Mouse (Mus musculus) testis, adult 2 months (tissue): ENCODE results near the gene Syt6. TPM values are rescaled to one million over a fixed set of nuclear protein-coding genes. Genes with fewer than 3 reads are reported as not detected.

Experiments
- H3K27ac ChIP-seq: fragments of 200-500 bp; 2 replicates; pipeline ENCODE4 v1.5.1; 2012; ENCODE audit warnings: low read depth, low read length; ENCODE audit not compliant: control insufficient read depth, insufficient read depth
- H3K27me3 ChIP-seq: fragments of 200-500 bp; 2 replicates; pipeline ENCODE4 v1.6.1; 2012; ENCODE audit warnings: mild to moderate bottlenecking, low read length, moderate library complexity; ENCODE audit not compliant: control insufficient read depth, insufficient read depth
- H3K36me3 ChIP-seq: fragments of 200-500 bp; 2 replicates; pipeline ENCODE4 v1.6.1; 2012; ENCODE audit warnings: mild to moderate bottlenecking, low read length; ENCODE audit not compliant: control insufficient read depth, insufficient read depth
- H3K4me1 ChIP-seq: fragments of 200-500 bp; 2 replicates; pipeline ENCODE4 v1.6.1; 2012; ENCODE audit warnings: low read length; ENCODE audit not compliant: control insufficient read depth, insufficient read depth
- H3K4me3 ChIP-seq: fragments of 200-500 bp; 2 replicates; pipeline ENCODE4 v1.5.1; 2012; ENCODE audit warnings: low read depth, mild to moderate bottlenecking, low read length, moderate library complexity, mixed read lengths; ENCODE audit not compliant: control insufficient read depth
- CTCF ChIP-seq: fragments of 200-500 bp; IDR thresholded peaks from 2 replicates; pipeline ENCODE4 v1.5.1; 2012; ENCODE audit warnings: low read depth, mild to moderate bottlenecking, inconsistent platforms, low read length, moderate library complexity; ENCODE audit not compliant: control insufficient read depth, insufficient read depth, insufficient replicate concordance
- POLR2A ChIP-seq: fragments of 200-500 bp; IDR thresholded peaks from 2 replicates; pipeline ENCODE4 v1.6.1; 2012; ENCODE audit warnings: low read depth, mild to moderate bottlenecking, inconsistent platforms, low read length, moderate library complexity; ENCODE audit not compliant: control insufficient read depth
- polyA plus RNA-seq: library from polyadenylated mRNA; depleted of rRNA; stranded (reverse); fragments of >200 nt; gene quantifications from 2 replicates; pipeline ENCODE4 v1.2.3, GENCODE M21; 2012

Gene Syt6
- polyA plus RNA-seq, 1 experiment, result 0.10 TPM

DNA sequence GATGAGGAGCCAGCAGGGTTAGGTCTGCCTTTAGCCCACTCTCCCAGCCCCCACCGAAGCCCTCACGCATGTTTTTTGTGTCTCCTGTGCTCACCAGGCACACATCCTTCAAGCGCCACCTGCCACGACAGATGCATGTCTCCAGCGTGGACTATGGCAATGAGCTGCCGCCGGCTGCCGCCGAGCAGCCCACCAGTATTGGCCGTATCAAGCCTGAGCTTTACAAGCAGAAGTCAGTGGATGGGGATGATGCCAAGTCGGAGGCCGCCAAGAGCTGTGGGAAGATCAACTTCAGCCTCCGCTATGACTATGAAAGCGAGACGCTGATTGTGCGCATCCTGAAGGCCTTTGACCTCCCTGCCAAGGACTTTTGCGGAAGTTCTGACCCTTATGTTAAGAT, 12.1 kb downstream of the Syt6 start:
- Histone ChIP-seq H3K36me3 (no peaks in the 10 kb centered on the region), H3K27ac (no peak overlapping the region), H3K4me1 (no peaks in the 10 kb centered on the region), H3K4me3 (no peak overlapping the region), H3K27me3 (no peaks in the 10 kb centered on the region)
- TF ChIP-seq CTCF, result no peak
- TF ChIP-seq POLR2A, result no peak

DNA sequence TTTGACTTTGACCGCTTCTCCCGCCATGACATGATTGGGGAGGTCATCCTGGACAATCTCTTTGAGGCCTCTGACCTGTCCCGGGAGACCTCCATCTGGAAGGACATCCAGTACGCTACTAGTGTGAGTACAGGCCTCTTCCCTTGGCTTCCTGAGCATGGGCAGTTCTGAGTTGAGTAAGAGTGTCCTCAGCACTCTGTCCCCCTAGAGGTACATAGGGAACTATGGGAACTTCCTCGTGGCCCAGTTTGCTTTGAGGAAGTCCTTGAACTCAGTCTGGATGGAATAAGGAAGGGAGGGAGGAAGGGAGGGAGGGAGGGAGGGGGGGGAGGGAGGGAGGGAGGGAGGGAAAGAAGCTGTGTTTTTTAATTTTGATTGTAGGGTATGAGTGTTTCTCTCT, 12.6 kb downstream of the Syt6 start:
- Histone ChIP-seq H3K27ac (no peak overlapping the region), H3K4me3 (no peak overlapping the region), H3K4me1 (no peaks in the 10 kb centered on the region), H3K27me3 (no peaks in the 10 kb centered on the region), H3K36me3 (no peaks in the 10 kb centered on the region)
- TF ChIP-seq POLR2A, result no peak
- no peak for TF ChIP-seq CTCF

- no peak overlapping the region for H3K4me3 ChIP-seq
- no peaks in the 10 kb centered on the region for H3K4me1 ChIP-seq
- no peaks in the 10 kb centered on the region for H3K27me3 ChIP-seq
- TF ChIP-seq POLR2A (no peak), CTCF (no peak)
- no peaks in the 10 kb centered on the region for H3K36me3 ChIP-seq
- H3K27ac ChIP-seq, result no peak overlapping the region
Measured at GRCm38 (mm10) chr3:103589636-103590035, 14.6 kb downstream of the Syt6 start.

- Histone ChIP-seq H3K4me3 (no peak overlapping the region), H3K36me3 (no peaks in the 10 kb centered on the region)
- TF ChIP-seq CTCF (no peak), POLR2A (no peak)
Measured at GRCm38 (mm10) chr3:103592636-103593035, 17.6 kb downstream of the Syt6 start.

DNA sequence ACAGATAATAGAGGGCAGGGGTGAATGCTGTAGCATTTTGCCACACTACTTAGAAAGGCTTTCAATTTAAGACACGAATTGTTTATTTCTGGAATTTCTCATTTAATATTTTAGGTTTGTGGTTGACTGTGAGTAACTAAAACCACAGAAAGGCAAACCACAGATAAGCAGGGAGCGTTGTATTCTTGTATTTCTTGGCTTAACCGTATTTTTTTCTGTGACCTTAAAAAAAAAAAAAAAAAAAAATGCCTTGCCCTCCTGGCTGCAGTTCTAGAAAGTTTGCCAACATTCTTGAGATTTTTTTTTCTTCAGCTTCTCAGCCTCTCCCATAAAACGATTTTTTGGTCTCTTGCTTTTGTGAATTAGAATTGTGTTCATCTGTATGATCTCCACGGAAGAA, 18.6 kb downstream of the Syt6 start:
- no peaks in the 10 kb centered on the region for H3K36me3 ChIP-seq
- no peak for TF ChIP-seq POLR2A
- TF ChIP-seq CTCF, result no peak
- H3K27ac ChIP-seq, result no peak overlapping the region
- no peaks in the 10 kb centered on the region for H3K4me1 ChIP-seq
- no peak overlapping the region for H3K4me3 ChIP-seq
- no peaks in the 10 kb centered on the region for H3K27me3 ChIP-seq

More at GRCm38 (mm10) chr3:103592636-103593035, 17.6 kb downstream of the Syt6 start:
- Histone ChIP-seq H3K27me3 (no peaks in the 10 kb centered on the region), H3K4me1 (no peaks in the 10 kb centered on the region), H3K27ac (no peak overlapping the region)

GRCm38 (mm10) chr3:103595271-103595810, 20.3 kb downstream of the Syt6 start:
- Histone ChIP-seq H3K4me1 (no peaks in the 10 kb centered on the region), H3K36me3 (no peaks in the 10 kb centered on the region), H3K27ac (no peak overlapping the region), H3K4me3 (no peak overlapping the region), H3K27me3 (no peaks in the 10 kb centered on the region)
- no peak for TF ChIP-seq POLR2A
- no peak for TF ChIP-seq CTCF

DNA sequence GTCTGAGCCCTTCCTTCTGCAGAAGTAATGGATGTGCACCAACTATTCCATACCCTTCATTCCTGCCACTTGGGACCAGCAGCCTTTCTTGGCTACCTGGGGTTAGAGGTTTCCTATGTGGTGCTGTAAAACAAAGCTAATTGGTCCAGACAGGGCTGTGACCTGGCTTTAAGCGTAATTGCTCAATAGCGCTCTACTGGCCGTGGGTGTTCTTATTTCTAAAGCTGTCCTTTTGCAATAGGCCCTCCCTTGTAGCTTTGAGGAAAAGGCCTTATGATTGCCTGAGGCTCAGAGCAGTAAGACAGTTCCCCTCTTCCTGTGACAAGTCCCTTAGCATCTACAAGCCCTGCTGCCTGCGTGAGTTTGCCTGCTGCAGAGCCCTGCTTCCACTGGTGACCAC, 22.6 kb downstream of the Syt6 start:
- Histone ChIP-seq H3K4me3 (no peak overlapping the region), H3K4me1 (no peaks in the 10 kb centered on the region), H3K36me3 (no peaks in the 10 kb centered on the region), H3K27ac (no peak overlapping the region), H3K27me3 (no peaks in the 10 kb centered on the region)
- TF ChIP-seq CTCF (no peak), POLR2A (no peak)

DNA sequence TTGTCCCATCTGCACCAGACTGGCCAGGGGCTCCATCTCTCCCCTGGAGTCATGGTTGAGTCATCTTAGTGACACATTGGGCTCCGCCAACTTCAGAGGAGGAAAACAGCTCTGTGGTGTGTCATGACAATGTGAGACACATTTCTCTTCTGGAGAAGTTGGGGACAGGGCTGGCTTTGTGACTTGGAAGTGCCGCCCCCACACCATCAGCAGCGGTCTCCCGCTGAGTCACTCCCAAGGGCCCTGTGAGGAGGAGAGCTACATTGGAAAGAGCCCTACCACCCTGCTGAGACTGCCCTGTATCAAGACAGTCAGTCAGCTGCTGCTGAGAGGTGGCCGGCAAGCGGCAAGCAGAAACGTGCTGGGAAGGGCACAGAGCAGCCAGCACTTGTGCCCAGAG, 26.0 kb downstream of the Syt6 start:
- TF ChIP-seq POLR2A (no peak), CTCF (no peak)
- no peak overlapping the region for H3K27ac ChIP-seq
- H3K4me3 ChIP-seq, result no peak overlapping the region
- H3K36me3 ChIP-seq, result no peaks in the 10 kb centered on the region
- H3K27me3 ChIP-seq, result no peaks in the 10 kb centered on the region
- no peaks in the 10 kb centered on the region for H3K4me1 ChIP-seq

DNA sequence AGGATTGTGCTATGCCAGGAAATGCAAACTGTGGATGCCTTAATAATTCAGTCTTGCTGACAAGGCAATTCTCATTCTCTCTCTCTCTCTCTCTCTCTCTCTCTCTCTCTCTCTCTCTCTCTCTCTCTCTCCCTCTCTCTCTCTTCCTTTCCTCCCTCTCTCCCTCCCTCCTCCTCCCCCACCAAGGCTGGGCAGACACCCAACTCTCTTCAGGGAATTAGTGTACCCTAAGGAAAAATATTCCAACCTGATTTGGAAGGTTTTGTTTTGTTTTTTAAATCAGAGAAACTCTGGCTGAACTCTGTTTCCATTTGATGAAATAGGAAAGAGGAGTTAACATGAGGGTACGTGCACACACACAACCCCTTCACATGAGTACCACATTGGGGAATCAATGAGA, 26.5 kb downstream of the Syt6 start:
- TF ChIP-seq POLR2A, result no peak
- no peak for TF ChIP-seq CTCF
- Histone ChIP-seq H3K36me3 (no peaks in the 10 kb centered on the region), H3K27me3 (no peaks in the 10 kb centered on the region), H3K27ac (no peak overlapping the region), H3K4me3 (no peak overlapping the region), H3K4me1 (no peaks in the 10 kb centered on the region)
